Mouse (Mus musculus) mature B cell (primary cell): ENCODE measurements around the gene Lat.

Source experiments
- in situ Hi-C: fragments of 300-500 bp; cut with MboI; formaldehyde crosslinking; loops from 2 replicates; pipeline ENCODE4 v1.14.3; 2019

The Lat gene

DNA sequence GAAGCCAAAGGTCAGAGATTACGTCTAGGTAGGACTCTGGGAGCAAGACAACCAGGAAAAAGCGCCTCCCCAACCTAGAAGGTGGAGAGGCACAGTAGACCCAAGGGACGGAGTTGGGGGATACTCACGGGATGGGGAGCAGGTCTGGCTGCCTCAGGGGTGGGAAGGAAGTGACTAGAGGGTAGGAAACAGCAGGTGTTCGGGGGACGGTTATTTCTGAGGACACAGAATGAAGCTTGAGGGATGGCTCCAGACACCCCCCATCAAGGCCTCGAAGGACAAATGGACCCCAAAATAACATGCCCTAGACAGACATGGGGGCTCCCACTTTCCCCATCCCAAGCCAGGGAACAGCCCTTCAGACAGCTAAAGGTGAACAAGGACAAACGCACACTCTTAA, 1.0 kb downstream of the Lat start:
- in situ Hi-C loops = no loop called here

DNA sequence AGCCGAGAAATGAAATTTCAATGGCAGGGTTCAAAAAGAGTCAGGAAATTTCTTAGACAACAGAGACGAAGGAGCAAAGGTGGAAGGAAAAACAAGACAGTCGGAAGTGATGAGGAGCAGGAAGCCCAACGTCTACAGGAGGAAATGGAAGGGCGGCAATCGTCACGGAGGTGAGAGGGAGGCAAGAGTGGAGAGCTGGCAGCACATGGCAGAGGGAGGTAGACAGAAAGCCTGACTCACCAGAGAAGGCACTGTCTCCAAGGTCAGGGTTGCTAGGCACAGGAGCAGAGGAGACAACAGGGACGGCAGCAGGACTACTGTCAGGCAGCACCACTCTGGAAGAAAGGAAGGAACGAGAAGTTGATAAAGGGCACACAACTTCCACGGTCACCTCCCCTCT, 1.7 kb downstream of the Lat start:
- in situ Hi-C loops = no loop called here

DNA sequence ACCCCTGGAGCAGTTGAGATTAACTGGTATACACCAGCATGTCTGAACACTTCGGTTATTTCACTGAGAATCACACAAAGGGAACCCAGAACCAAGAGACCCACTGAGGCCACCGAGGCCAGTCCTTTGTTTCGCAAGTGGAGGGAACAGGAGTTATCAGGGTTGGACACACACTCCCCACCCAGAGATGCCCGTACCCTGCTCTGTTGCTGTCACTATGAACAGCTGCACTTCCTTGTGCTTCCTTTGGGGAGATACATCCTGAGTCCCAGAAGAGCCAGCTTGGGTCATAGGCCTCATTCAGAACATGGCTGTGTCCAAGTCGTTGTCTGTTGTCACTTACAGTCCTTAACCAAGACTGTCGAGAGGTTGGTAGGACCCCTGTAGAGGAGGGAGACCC, 6.3 kb downstream of the Lat start:
- in situ Hi-C loops = no loop called here

DNA sequence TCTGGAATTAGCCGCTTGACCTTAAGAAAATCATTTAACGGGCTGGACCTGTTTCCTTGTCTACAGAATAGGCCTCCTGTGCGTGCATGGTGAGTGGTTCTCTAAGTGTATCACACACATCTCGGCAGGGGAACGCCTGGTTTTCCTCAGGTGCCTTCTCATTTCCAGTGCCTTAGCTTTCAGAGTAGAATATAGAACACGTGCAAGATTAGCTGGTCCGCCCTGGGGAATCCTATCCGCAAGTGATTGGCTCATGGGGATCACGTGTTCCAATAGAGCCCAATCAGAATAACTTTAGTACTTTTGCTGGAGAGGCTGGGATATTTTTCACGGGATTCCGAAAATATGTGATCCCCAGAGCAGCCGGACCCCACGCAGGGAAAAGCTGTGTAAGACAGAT, 10.3 kb downstream of the Lat start:
- in situ Hi-C loops = no loop called here

DNA sequence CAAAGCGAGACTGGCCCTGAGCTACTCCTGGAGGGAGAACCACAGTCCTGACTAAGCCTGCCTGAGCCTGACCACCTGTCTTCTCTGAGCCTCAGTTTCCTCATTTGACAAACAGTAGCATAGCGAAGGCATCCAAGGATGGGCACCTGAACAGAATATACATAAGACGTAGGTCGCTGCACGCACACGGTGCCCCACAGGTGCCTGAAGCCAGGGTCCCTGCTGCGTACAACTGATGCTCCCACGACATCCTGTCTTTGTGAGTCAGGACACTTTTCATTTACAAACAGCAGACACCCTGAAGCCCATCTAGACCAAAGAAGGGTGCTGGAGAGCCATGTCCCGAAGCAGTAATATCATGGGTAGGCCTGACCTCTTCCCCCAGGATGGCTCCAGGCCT, 11.0 kb downstream of the Lat start:
- in situ Hi-C loops = no loop called here

DNA sequence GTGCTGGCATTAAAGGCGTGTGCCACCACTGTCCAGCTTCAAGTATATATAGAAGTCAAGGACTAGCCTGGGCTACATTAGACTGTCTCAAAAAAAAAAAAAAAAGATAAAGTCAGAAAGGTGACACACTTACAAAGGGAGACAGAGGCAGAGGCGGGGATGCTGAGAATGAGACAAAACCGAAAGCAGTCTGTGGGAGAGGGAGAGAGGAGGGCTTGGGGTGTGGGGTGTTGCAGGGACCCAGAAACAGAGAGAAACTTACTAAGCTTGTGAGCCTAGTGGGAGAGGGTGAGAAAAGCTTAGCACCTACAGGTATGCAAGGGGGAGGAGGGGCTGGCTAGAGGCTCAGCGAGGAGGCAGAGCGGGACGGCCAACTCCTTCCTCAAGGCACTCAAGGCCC, 11.5 kb downstream of the Lat start:
- in situ Hi-C loops = no loop called here

DNA sequence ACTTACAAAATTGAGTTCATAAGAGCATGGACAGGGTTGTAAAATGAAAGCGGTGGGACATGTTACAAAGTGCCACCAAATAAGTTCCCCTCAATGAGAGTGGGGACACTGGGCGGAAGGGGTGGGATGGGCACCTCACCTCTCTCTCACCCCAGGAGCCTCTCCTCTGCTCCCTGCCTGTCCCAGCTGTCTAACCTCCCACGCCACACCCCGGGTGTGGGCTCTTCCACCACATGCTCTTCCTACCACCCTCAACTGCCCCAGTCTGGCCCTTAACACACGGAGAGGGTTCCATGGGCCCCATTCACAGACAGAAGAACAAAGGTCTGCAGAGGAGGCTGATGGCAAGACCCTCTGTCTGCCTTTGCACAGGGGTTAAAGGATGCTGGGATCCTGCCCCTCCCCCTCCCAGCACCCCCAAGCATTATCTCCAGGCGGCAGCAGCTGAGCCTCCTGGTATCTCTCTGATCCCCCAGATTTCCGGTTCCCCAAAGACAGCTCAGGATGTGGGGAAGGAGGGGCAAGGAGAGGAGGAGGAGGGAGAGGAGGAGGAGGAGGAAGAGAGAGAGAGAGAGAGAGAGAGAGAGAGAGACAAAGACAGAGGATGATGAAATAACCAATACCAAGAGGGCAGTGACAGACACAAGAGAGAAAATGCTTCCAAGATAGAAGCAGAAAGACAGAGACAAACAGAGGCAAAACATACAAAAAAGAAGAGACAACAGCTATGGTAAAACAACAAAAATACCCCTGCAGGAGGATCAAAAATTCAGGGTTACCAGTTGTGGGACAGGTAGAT, 12.4 kb downstream of the Lat start:
- in situ Hi-C loops = no loop called here

DNA sequence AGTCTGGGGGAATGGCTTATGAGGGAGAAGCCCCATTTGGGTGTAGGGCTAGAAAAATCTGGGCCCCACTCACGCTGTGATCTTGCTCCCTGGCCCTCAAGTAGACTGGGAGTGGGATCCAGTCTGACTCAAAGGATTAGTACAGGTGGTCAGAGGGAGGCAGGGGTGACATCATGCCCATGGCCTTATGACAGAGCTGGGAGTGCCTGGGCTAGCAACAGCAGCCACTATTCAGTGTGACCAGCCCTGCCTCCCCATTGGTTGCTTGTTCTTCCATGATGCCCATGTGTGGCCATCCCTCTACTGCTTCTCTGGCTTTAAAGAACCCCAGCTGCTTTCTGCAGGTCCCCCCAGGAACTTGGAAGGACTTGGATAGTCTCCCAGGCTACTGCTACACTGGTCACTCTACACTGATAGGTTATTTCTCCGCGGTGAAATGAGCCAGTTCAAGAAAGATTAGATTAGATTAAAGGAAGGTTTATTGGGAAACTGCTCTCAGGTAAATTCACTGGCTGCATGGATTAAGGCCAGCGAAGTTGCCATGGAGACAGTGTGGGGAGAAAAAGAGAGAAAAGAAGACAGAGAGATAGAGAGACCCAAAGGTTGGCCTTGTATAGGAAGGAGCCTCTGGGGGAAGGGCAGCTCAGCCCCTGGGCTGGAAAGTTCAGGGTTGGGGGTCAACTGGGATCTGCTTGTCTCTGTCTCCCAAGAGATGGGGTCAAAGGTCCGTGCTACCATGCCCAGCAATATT, 13.3 kb downstream of the Lat start:
- in situ Hi-C loops = no loop called here

DNA sequence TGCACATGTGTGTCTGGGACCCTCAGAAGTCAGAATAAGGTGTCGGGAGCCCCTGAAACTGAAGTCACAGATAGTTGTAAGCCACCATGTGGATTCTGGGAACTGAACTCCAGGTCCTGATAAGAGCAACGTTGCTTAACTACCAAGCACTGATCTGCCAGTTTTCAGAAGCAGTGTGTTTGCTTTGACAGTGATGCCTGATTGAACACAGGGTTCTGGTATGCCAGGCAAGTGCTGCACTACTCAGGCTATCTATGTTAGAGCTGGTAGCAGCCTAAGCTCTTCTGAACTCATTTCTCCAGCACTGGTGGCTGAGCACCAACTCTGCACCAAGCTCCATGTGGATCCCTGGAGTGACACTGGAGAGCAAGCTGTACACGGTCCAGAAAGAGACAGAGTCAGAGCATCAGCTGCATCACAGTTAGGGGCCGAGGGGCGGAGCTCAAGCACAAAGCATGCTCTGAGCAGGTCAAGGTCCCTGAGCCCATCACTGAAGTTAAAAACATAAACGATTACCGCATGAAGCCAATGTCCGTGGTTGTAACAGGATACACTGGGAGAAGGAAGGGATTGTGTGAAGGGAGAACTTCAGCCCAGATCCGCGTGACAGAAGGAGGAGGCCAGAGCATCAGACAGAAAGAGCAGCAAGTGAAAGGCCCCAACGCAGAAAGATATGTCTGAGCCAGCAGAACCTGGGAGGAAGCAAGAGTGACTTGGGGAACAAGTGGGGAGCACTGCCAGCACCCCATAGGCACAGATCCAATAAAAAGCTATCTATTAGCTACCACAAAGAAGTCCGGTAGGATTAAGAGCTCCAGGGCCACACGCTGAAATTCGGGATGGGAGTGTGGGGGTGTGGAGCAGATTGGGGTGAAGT, 14.4 kb downstream of the Lat start:
- in situ Hi-C loops = no loop called here

DNA sequence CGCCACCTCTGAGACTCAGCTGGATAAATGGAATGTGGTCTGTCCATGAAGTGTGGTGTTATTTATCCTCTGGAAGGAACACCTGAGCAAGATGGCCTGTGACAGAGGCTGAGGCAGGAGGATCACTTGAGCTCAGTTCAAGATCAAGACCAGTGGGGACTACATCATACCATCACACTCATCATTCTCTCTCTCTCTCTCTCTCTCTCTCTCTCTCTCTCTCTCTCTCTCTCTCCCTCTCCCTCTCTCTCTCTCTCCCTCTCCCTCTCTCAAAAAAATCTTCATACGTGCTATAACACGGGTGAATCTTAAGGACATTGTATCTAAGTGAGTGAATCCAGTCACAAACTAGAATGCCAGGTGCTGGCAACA, 15.4 kb downstream of the Lat start:
- in situ Hi-C loops = no loop called here

DNA sequence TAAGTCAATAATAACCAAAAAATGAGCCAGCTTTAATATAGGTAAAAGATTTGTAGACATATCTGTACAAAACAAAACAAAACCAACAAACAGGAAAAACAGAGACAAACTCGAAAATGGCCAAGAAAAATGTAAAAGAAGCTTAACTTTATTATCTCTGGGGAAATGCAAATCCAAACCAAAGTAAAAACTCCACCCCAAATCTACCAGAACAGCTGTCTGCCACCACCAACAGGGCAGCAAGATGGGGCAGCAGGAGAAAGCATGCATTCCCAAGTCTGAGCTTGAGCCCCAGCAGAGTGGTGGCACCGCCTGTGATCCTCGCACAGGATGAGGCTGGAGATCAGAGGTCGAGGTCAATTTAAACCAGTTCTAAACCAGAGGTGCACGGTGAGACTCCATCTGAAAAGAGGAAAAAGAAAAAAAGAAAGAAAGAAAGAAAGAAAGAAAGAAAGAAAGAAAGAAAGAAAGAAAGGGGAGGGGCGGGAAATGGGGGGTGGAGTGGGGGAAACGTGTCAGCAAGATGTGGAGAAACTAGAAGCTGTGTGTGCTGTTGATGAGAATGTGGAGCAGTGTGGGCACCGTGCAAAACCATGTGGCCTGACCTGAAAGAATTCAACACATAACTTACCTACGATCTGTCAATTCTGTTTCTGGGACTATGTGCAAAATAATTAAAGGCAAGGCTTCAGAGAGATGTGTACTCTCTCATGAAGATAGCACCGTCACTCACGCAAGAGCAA, 15.9 kb downstream of the Lat start:
- in situ Hi-C loops = no loop called here

DNA sequence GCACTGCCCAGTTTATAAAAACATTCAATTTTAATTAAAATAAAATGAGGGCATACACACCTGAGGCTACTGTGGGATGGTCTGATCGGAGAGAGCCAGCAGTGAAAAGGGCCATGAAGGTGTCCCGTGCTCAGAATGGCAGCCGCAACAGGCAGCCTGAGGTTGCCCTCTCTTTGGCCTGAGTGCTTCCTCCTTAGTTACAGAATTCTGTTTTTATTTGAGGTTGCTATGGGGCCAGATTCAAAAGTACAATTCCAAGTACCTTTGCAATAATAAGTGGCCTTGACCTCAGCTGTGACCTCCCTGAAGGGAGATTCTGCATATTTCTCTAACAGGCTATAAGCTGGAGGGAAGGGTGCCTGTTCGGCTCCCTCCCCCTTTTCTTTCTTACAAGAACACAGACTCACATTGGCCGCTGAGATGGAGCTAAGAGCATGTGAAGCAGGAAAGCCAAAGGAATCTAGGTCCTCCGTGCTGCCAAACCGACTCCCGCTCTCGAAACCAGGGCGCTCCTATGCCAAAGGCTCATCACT, 17.9 kb downstream of the Lat start:
- in situ Hi-C loops = no loop called here

DNA sequence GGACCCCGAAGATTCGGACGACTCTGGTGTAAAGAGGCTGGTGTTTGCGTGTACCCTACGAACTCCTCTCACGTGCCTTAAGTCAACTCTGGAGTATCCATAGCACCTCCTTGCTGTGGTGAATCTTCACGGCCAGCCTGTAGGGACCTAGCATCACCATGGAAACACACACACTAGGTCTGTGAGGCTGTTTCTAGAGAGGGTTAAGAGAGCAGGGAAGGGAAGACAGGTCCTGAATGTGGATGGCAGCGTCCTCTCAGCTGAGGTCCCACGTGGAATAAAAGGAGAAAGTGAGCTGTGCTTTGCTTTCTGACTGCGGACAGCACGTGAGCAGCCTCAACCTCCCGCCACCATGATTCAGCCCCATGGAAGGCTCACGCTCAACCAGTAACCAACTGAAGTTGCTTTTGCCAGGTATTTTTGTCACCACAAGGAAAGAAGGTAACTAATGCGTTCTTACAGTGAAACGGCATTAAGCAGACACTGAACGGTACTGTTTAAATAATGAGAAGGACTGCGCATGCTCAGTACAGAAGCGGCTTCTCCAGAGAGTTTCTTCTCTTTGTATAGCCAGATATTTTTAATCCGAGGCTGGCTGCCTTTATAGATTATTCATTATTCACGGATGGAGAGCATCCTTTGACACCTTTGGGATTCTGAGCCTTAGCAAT, 18.5 kb downstream of the Lat start:
- in situ Hi-C loops = no loop called here

DNA sequence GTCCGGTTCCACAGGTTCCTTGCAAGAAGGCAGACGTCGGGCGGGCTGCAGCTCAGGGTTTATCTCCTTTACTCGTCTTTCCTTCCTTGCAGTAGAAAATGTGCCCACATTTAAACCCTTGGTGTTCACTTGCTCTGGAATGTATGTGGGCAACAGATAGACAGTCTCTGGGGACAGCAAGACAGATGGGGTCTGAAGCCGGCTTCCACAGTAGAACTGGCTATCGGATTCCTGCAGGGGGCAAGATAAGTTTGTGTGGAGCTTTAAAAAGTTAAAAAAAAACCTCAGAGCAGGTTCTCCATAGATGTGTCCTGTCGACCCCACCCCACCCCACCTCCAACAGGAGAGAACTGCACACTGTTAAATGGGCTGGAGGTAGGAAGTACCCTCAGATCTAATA, 21.1 kb downstream of the Lat start:
- in situ Hi-C loops = no loop called here

DNA sequence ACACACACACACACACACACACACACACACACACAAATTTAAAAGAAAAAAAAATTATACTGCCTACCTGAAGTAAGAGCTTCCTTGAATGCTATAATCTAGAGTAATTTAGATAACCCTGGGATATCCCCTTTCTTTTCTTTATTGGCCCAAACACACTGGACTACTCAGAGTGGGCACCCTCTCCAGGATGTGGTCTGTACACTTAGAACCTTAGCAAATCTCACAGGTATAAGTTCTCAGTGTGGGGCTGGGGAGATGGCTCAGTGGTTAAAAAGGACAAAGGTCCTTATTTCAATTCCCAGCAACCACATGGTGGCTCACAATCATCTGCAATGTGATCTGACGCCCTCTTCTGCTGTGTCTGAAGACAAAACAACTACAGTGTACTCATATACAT, 22.3 kb downstream of the Lat start:
- in situ Hi-C loops = no loop called here

DNA sequence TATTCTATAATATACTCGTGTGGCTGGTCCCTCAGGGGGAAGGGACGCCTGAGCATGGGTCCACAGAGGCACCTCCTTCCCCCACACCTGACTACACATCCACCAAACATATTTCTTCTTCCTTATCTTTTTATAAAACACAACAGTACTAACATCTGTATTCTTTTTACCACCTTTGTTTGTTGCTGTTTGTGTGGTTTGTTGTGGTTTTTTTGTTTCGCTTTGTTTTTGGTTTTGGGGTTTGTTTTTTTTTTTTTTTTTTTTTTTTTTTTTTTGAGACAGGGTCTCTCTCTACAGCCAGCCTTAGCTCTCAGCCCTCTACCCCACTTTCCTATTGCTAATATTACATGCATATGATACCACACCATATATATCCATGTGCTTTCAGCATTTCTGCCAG, 23.4 kb downstream of the Lat start:
- in situ Hi-C loops = no loop called here

DNA sequence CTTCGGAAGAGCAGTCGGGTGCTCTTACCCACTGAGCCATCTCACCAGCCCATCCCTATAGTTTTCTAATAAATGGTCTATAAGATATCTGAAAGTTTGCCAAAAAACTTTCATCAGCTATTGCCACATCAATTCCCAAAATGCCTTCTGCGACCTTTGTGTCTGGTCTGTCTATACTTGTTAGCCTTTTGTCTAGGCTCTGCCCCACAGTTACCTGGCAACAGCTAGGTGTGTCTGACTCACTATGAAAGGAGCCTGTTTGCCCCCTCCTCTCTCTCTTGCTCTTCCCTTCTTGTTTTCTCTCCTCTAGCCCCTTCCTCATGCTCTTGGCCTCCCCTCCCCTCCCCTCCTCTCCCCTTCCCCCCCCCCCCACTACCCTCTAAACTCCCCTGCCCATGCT, 23.8 kb downstream of the Lat start:
- in situ Hi-C loops = no loop called here

DNA sequence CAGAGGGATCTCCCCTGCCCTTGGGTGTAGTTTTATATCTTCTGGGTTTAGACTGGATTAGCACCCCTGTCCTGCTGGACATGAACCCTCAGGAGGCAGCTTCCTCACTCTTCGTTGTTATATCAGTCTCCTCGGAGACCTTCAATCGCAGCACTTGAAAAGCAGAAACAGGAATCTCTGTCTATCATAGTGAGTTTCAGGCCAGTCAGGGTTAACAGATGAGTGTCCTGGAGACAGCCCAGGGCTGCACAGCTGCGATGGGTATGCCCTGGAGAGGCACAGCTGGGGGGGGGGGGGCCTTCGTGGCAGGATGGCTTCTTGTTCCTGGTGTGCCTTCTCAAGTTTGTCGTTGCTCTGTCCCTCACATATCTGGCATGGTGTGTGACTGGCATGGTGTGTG, 28.5 kb downstream of the Lat start:
- in situ Hi-C loops = no loop called here

DNA sequence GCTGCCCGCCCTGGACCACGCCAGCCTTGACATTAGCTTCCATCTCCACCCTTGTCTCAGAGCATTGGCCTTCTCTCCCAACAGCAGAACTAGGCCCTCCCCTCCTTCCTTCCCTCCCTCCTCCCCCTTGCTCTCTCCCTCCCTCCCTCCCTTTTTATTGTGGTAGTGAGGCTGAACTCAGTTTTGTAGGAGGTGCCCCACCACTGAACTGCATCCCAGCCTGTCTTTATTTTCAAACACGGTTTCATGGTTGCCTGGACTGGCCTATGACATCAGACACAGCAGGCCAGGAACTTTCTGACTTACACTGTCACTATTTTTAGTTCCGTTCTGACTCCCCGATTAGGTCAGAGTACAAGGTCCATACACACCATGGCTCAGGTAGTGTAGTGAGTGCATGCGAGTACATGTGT, 29.2 kb downstream of the Lat start:
- in situ Hi-C loops = no loop called here

DNA sequence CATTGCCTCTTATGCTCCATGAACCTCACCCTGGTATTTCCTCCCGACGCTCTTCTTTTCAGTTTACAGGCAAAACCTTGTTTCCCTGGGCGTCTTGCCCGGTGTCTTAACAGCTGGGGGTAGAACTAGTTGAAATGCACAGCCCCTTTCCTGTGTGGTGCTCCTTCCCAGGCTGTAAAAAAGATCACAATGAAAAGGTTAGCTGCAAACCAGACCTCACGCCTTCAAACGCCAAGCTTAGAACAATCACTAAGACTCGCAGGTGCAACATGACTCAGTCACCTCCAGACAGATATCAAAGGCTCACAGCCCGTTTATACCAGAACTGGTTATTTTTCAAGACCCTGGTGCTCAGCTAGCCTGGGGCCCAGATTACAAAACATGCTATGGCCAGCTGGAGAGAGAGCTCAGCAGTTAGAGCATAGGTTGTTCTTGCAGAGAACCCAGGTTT, 29.8 kb downstream of the Lat start:
- in situ Hi-C loops = loop anchor here (5.0 kb wide), 1 partner anchor 33 kb away; no protein-coding TSS in a partner anchor

DNA sequence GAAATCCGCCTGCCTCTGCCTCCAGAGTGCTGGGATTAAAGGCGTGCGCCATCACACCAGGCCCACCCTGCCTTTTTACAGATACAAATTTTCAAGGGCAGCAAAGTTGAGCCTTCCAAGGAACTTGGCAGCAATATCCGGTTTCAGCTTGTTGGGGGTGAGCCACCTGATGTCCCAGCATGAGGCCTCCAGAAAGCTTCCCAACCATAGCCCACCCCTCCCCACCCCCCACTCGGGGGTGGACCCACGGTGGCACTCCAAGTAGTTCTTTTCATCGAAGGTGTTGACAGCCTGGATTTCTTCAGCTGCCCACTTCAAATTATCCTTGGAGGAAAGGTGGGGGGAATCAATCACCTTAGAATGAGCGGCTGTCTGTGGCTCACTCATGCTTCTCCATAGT, 30.5 kb downstream of the Lat start:
- in situ Hi-C loops = loop anchor here (5.0 kb wide), 1 partner anchor 33 kb away; no protein-coding TSS in a partner anchor
